Mouse (Mus musculus) brain, embryonic 18.5 days (tissue): ENCODE data around the gene Adgrg3.
A peak's percentile ranks its signal among the peaks of the same experiment; 100 is the strongest.
"Not testable (repeated sequence)": the region's sequence is repeated elsewhere in the genome, so short reads cannot be mapped to it uniquely, and the experiment has no call there.

ENCODE experiments used
- DNase-seq: peaks from one replicate; pipeline ENCODE4 v3.0.0-alpha.2; 2012; ENCODE audit warnings: low read depth, low spot score

Adgrg3 gene

DNA sequence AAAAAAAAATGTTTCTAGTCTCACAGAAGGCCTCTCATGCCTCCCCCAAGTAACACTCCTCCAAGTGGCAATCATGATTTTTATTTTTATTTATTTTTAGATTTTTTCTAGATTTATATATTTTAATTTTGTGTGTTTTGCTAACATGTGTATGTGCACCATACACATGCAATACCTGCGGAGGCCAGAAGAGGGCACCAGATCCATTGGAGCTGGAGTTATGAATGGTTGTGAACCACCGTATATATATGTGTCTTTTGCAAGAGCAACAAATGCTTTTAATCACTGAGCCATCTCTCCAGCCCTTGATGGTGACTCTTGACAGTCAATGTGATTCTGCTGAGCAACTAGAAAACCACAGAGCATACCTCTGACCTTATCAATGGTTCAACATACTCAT lies 7.9 kb downstream of the Adgrg3 start:
- no peak for DNase-seq

DNA sequence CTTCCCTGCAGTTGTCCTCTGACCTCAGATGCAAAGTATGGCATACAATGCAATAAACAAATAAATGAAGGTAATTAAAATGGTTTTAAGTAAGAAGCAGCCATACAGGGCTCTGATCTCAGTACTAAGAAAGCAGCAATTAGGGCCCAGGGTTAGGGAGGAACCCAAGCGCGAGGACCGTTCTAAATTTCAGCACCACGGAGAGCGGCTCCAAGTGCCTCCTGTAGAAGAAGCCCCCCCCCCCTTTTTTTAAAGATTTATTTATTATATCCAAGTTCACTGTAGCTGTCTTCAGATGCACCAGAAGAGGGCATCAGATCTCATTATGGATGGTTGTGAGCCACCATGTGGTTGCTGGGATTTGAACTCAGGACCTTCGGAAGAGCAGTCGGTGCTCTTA lies 10.9 kb downstream of the Adgrg3 start:
- DNase-seq = not testable (repeated sequence)

DNA sequence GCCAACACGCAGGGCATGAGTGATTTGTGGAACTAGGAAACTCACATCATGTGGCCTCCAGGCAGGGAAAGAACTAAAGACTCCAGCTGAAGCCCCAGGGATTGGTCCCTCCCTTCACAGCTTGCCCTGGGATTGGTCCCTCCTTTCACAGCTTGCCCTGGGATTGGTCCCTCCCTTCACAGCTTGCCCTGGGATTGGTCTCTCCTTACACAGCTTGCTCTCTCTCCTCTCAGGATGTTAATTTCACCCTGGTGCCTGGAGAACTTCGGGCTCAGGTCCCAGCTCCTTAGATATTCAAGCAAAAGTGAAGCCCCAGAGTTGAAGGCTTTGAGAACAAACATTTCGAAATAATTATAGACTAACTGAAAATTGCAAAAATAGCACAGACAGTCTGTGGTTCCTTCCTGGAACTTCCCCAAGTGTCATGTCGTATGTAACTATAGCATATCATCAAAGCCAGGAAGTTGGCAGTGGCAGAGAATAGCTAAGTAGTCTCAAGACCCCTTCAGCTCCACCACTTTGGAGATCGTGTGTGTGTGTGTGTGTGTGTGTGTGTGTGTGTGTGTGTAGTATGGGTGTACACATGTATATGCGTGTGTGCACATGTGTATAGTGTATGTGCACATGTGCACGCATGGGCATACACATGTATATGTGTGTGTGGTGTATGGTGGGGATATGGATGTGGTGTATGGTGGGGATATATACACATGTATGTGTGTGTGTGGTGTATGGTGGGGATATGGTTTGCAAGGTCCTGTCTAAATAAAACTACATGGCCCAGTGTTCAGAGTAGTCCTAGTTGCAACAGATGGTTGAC lies 19.8 kb downstream of the Adgrg3 start:
- peak; percentile 66 for DNase-seq

DNA sequence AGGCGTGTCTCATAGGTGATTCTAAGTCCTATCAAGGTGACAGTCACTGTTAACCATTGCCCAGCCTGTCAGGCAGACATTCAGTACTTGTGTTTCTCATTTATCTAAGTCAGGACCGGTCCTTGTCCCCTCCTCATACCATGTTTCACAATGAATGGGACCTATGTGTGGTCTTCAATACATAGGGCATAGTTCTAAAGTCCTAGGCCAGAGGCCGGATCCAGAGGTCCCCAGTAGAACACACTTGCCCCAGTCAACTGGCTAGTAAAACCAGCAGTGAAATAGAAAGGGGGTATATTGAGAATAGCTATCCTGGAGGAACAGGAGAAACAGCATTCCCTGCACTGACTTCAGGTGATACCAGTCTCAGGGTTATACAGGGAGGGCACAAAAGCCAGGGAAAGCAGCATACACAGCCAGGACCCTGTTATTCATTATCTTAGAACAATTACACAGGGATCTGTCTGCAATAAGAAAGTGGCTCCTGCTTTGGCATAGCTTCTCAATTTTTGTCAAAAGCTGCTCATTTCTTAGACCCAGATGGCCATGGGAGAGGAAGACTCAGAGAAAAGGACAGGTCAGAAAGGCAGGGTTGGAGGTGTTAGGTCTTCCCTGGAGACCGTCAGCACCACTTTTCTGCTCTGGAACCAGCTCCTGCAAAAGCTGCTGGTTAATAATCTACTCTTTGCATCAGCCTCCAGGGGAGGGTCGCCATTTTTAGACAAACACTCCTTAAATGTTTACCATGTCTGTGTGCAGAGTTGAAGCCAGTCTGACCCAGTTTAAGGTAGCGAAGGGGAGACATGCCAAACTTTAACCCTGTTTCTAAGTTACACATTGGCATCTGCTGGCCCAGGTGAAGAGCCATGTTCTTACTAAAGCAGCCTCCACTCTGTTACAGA lies 24.6 kb downstream of the Adgrg3 start:
- no peak for DNase-seq

DNA sequence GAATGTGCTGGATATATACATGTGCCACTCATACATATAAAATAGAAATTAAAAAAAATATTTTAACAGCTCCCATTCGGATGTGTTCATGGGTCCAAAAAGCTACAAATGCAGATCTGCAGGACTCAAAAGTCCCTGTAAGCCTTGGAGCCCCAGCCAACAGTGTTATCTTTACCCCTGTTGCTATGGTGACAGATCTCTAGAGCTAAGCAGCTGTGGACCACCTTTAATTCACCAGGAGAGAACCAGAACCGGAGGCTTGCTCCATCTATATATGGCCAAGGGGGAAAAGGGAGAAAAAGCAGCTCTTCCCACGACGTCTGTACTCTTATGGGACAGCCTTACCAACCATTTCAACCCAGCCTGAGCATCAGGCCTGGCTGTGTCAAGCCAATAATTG lies 27.3 kb downstream of the Adgrg3 start:
- peak; percentile 14 for DNase-seq

DNA sequence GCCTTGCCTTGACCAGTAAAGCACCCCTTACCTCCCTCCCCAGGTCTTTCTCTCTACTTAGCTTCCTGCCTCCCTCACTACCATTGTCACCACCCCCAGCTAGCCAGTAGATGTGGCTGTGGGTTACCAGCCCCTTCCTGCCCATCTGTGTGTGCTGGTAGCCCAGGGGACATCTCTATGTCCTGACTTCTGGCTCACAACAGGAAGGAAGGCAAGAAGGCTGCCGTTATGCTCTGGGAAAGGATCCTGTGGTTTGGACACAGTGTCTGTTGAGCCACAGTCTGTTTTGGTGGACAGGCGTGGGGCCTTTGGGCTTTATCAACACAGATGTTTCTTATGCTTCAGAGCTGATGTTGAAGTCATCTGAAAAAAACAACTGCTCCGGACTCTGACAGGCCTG lies 29.5 kb downstream of the Adgrg3 start:
- no peak for DNase-seq

DNA sequence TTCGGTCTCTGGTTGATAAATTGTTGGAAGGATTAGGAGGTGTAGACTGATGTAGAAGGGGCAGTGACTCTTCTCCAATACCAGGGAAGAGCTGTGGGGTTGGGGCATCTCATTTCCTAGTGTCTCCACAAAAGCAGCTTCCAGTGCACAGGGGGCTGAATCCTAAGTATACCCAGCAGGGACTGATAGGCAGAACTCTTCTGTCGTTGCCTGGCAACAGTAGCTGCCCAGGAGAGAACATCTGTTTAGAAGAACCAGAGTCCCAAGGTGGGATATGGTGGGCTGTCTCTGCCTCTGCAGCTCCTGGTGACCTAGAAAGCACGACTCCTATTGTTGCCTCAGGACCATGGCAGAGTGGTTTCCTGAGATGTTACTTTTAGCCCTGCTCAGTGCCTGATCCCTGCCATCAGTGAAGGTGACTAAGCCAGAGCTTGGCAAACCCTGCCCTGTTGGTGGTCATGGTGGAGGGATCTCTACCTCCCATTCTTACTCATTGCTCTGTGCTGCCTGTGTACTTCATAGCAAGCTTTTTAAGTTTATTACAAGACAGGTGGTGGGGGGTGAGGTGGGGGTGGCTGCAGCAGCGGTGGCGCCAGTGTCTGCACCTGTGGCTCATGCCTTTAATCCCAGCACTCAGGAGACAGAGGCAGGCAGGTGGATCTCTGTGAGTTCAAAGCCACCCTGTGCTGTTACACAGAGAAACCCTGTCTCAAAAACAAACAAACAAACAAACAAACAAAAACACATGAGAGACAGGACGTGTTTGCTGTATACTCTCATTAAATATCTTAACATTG lies 30.6 kb downstream of the Adgrg3 start:
- no peak for DNase-seq

DNA sequence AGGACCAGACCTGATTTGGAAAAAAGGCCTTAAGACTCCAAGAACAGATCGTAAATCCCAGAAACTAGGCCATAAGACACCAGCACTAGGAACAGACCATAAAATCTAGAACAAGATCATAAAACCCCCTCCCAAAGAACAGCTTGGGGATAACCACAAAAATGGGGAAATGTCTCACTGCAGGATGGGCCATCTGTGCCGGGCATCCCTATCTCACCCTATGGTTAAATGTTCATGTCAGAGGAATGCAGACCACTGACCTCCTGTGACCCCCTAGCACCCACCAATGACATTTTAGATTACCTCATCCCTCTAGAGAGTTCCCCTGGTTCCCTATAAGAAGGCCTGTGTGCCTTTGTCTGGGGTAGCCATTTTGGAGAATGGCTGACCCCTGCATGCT lies 32.1 kb downstream of the Adgrg3 start:
- no peak for DNase-seq

DNA sequence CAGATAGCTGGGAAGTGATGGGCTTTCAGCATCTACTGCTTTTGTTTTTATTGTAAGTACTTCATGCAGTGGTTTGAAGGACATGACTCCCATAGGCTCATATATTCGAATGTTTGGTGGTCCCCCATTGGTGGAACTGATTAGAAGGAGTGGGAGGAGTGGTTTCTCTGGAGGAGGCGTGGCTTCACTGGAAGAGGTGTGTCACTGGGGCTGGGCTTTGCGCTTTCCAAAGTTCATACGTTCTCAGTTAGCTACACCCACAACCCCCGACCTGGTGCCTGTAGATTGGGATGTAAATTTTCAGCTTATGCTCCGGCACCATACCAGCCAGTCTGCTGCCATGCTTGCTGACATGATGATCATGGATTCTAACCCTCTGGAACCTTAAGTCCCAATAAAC lies 36.9 kb downstream of the Adgrg3 start:
- DNase-seq = no peak

DNA sequence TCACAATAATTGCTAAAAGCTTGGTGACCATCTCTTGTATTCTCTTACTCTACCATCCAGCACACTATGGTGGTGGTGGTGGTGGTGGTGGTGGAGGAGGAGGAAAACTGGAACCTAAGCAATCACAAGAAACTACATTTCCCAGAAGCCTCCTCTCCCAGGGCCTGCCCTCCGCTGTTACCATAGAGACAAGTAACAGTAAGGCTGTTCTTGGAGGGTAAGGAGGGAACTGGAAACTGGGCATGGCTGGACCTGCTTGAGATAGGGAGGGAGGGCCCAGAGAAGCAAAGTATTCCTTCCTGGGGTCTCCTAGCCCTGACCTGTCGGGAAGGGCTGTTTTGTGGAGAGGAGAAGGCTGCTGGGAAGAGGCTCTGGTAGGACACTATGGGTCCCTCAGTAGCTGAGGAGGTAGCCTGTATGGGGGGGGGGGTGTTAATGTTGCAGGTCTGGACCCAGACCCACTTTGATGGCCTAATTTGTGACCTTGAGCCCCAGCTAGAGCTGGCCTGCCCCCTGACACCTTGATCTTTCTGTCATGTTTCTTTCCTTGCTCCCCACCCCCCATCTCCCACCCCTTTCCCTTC lies 37.5 kb downstream of the Adgrg3 start, which contains the start of gene Drc7:
Gene Drc7 (plus strand): TSS at position 177 of the 584 bp plus-strand sequence.
- DNase-seq = peak; percentile 18

DNA sequence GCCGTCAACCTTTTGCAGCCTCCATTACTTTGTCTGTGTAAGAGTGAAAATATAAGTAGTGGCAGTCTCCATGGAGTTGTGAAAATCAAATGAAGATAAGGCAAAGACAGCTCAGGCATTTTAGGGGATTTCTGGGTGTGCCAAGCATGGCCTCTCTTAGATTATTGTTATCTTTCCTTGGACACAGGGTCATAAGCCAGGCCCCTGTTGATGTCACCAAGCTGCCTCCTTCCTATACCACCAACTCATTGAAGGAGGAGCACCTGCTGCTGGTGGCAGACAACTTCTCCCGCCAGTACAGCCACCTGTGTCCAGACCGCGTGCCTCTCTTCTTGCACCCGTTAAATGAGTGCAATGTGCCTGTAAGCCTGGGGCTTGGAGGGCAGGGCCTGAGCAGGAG lies 38.9 kb downstream of the Adgrg3 start:
- no peak for DNase-seq

DNA sequence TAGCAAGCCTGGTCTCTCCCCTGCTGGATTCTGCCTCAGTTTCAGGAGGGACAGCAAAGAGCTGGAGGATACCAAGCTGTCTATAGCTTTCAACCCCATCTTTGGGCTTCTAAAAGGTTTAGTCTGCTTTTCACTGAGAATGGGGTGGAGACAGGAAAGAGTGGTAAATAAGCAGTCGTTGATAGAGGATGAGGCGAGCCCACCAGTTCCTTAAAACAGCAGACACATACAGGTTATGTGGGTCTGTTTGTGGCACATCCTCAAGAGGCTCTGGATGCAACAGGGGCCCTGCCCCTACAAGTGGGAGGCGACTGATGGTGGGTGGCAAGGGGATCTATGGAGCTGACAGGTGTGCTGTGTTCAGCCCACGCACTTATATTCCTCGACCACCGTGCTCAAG lies 41.2 kb downstream of the Adgrg3 start:
- no peak for DNase-seq

DNA sequence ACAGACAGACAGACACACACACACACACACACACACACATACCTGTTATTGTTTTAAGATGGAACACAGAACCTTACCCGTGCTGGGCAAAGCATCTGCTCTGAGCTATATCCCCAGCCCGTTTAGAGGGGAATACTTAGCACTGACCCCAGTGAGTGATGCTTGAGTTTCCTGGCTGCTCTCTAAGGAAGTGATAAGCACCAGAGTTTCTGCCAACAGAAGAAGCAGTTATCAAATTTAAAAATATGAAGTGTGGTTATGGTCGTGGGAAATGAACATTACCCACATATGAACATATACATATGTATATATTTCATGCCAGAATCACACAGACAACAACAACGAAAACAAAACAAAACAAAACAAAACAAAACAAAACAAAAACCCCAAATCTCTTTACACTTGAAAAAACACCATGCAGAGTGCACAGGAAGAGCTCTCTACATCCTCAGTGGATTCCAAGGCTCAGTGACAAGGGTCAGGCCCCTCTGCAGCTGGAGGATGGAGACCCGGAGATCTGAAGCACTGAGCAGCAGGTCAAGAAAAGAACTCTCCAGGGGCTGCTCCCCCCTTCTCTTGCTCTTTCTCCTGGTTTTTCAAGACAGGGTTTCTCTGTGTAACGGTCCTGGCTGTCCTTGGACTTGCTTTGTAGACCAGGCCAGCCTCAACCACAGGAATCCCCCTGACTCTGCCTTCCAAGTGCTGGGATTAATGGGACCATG lies 42.5 kb downstream of the Adgrg3 start:
- DNase-seq = no peak

DNA sequence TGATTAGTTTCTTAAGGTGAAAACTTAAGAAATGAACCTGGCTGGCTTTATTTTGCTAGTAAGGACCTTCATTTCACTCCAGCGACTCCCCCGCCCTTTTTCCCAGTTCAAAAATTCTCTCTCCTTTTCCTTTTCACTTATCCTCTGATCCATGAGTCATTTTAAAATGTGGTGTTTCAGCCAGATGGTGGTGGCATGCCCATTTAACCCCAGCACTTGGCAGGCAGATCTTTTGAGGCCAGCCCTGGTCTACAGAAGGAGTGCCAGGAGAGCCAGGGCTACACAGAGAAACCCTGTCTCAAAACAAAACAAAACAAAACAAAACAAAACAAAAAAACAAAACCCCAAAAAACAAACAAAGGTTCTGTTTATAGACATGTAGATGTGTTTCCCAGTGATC lies 47.0 kb downstream of the Adgrg3 start:
- no peak for DNase-seq

DNA sequence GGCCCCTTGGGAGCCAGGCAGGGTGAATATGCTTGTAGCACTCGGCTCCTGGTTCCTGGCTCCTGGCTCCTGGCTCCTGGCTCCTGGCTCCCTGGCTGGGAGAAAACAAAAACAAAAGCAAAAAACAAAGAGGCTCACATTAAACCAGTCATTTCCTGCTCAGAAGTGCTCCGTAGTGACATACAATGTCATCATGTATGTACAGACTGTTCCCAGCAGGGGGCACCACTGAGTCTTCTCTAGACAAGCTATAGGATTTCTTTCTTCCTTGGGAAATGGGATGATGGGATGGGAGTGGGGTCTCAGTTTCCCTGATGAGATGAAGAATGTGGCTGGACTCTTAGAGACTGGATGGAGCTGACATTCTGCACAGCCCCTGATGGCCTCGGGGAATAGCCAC lies 50.1 kb downstream of the Adgrg3 start:
- no peak for DNase-seq

DNA sequence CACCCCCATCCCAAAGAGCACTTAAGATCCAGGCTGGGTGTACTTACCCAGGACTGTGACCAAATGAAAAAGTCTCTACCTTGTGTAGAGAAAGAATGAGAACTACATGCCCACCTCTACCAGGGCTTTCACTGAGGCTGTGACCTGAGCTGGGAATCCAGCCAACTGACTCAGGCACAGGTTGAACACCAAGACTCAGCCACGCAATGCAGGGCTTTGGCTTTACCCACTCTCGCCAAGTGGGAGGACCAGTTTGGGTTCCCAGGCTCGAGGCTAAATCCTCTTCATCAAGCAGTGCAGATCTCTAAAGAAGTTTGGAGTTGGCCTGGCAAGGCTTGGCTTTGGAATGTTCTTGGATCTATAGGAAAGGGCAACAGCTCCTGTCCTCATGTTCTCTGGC lies 58.0 kb downstream of the Adgrg3 start:
- no peak for DNase-seq

DNA sequence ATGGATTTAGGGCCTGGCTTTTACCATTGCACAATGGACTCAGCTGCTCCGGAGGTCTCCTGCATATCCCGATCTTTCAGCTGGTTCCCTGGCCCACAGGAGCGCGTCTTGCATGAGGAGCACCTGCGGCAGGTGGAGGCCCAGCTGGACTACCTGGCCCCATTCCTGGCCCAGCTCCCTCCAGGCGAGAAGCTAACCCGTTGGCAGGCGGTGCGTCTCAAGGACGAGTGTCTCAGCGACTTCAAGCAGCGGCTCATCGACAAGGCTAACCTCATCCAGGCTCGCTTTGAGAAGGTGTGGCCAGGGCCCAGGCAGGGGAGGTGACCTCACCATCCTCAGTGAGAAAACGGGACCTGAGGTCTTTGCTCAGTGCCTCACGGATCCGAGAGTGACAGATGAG lies 58.7 kb downstream of the Adgrg3 start:
- no peak for DNase-seq

DNA sequence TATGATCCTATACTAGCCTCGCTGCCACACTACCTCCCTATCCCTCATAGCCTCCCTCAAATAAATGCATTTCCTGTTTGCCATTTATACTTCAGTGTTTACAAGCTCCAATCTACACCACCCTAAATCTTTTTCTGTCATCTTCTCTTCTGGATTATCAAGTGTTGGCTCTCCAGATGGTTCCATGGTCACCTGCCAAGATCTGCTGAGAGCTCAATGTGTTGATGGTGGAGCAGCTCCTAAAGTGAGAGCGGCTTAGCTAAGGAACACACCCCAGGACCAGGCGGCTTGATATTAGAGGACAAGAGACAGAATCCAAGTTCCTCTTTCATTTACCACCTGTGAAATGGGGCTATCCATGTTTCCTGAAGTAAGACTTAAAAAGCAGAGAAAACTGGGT lies 60.6 kb downstream of the Adgrg3 start:
- no peak for DNase-seq

DNA sequence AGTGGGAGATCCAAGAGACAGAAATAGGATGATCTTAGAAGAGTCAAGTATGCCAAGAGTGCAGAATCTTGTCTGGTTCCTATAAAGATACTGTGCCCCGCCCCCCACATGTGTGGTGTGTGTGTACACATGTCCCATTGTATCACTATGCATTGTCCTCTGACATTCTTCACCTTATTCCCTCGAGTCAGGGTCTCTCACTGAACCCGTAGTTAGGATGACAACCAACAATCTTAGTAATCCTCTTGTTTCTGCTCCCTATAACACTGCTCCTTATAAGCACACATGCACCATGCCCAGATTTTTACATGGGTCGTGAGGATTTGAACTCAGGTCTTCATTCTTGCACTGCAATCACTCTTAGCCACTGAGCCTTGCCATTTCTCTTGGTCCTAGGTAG lies 61.8 kb downstream of the Adgrg3 start:
- DNase-seq = no peak

DNA sequence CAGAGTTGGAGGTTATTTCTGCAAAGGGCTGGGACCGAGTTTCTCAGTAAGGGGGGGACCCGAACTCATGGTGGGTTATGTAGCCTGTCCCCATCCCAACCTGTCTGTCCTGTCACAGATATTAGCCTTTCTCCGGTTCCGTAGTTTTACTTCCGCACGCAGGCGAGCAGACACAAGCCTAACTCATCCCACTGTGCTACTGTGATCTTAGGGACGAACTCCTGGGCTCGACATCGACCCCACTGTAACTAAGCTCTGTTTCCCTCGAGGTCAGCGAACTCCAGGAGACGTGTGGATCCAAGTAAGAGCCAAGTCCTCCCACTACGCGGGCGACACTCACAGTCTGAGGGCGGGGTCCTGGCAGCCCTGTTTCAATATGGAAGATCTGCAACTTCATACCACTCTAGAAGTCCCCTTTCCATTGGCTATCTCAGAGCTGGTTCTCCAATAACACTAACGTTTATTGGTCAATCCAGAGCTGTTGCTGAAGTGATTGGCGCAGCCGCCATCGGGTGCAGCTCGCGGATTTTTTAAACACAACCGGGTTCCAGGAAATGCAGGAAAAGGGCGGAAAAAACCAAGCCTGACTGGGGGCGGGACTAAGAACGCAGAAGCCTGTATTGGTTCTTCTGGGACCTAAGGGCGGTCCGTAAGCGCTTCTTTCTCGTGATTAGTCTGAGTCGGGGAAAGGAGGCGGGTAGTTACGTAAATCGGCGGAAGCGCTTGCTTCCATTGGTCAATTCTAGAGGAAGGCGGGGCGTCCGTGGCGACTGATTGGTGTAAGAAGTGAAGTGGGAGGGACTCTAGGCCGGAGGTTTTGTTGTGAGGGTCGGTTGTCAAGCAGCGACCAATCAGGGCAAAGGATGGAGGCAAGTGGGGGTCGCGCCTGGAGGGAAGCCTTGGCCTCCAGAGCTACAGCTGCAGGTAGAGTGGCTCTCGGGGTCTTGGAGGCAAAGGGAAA lies 63.2 kb downstream of the Adgrg3 start, which contains the start of gene Katnb1:
Gene Katnb1 (plus strand): TSS at position 806 of the 961 bp plus-strand sequence.
- peak; percentile 100 for DNase-seq
